Mouse (Mus musculus): Measurements from ENCODE around the gene Slc2a4. TPM values are rescaled to one million over a fixed set of nuclear protein-coding genes. Genes with fewer than 3 reads are reported as not detected.

The Slc2a4 gene
- polyA plus RNA-seq, 1 experiment from 2014 or later: 17.2 TPM

DNA sequence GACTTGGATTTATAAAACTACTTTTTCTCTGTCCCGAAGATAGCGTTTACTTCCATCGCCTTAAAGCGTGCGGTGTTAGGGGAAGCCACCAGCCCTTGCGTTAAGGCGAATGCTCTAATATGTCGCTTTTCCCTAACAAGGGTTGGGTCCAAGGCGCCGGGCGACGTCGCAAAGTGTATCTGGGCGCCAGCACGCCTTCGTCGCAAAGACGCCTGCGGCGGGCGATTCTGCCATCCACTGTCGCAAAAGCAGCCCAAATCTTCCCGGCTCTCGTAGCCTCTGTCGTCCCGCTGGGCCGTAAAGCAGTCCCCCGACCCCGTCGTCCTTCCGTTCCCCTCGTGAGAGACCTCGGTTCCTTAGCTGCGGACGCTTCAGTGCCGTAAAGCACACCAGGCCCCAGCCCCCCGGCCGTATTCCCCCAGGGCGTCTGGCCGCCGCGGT lies 46.6 kb downstream of the Slc2a4 start:
- peak overlapping the region; percentile 99 for H3K27ac ChIP-seq (ENCODE audit: low read length)
- H3K9me3 ChIP-seq (ENCODE audit: control insufficient read depth, low read length): no peaks in the 10 kb centered on the region
- peak overlapping the region; percentile 81 for H3K4me3 ChIP-seq (ENCODE audit: low read length)
- peaks cover 19% of the 10 kb centered on the region for H3K4me1 ChIP-seq (replicated peaks; ENCODE audit: control insufficient read depth, insufficient read depth, low read length)
- H3K9ac ChIP-seq (ENCODE audit: low read length): peak overlapping the region; percentile 90
- peak overlapping the region; percentile 99 for H3K4me2 ChIP-seq (ENCODE audit: low read depth, low read length)
- under 1% methylated on average over 42 of the region's 42 CpGs for WGBS
- H3K27me3 ChIP-seq (ENCODE audit: control insufficient read depth, insufficient read depth, low read depth, low read length): no peaks in the 10 kb centered on the region
- peak; percentile 89 for ATAC-seq (ENCODE audit: low read depth)
- H3K36me3 ChIP-seq (ENCODE audit: control insufficient read depth, insufficient read depth, low read length): peaks cover 20% of the 10 kb centered on the region

DNA sequence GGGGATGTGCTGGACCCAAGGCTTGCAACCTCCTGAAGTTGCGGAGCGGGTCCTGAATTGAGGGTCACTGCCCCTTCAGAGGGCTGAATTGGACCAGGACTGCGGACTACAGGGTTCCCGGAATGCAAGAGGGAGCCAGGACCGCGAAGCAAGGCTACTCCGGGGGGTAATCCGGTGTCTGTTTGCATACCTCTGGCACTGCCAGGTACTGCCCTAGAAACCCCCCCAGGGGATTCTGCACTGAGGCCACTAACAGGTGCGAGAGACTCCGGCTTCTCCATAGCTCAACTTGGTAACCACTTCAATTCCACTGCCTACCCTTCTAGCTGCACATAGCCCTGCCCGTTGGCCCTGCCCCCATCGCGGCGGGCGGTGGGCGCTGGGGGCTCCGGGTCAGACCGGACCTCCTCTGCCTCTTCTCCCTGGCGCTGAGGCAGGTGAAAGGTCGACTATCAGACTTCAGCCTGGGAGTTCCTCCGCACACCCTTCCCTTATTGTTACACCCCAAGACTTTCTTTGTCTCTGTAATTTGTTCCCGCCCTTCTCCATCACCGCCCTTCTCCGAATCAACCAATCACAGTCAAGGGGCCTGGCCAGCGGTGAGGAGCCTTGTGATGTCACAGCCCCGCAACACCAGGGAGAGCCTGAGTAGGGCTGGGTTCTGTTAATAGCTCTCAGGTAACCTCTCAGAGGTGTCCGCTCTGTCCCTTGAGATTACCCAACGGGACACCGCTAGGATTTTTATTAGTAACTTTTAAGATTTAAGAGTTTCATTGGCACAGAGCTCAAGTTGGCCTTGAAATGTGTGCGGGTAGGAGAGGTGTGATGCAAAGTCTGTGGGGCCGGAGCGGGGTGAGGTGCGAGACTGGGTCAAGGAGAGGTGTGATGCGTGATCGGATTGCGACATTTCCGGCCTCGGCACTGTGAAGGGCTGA lies 47.2 kb downstream of the Slc2a4 start, which contains the start of the genes 2810408A11Rik and Neurl4:
TSS of gene 2810408A11Rik (minus strand) at position 517 of the 935 bp plus-strand sequence.
TSS of gene Neurl4 (plus strand) at position 602 of the 935 bp plus-strand sequence.
- WGBS: 0% methylated on average over 38 of the region's 38 CpGs
- Histone ChIP-seq H3K9ac (ENCODE audit: low read length) (peak within 1 kb of the TSS; percentile 95), H3K4me2 (ENCODE audit: low read depth, low read length) (peak within 1 kb of the TSS; percentile 99), H3K27me3 (ENCODE audit: control insufficient read depth, insufficient read depth, low read depth, low read length) (no peaks in the 10 kb centered on the region), H3K27ac (ENCODE audit: low read length) (peak within 1 kb of the TSS; percentile 99), H3K9me3 (ENCODE audit: control insufficient read depth, low read length) (no peaks in the 10 kb centered on the region), H3K4me1 (replicated peaks; ENCODE audit: control insufficient read depth, insufficient read depth, low read length) (peaks cover 19% of the 10 kb centered on the region), H3K4me3 (ENCODE audit: low read length) (peak within 1 kb of the TSS; percentile 81), H3K36me3 (ENCODE audit: control insufficient read depth, insufficient read depth, low read length) (peaks cover 13% of the 10 kb centered on the region)
- peak; percentile 95 for ATAC-seq (ENCODE audit: low read depth)

DNA sequence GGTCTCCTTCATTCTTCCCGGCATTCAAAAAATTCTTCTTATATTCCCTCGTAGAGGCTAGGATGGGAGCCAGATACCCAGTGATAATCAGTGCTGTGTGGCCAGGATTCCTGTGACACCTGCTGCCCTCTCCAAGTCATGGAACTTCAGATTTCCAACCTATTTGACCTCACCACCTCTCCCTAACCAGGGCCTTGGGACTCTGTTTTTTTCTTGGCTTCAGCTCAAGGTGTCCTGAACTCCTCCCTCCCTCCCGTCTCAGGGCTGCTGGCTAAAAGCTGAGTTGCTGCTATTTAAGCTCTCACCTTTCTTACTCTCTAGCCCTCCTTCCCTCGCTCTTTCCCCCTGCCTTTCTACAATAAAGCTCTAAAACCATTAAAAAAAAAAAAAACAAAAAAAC lies 48.1 kb downstream of the Slc2a4 start:
- Histone ChIP-seq H3K4me2 (ENCODE audit: low read depth, low read length) (peak overlapping the region; percentile 99), H3K9ac (ENCODE audit: low read length) (peak overlapping the region; percentile 95), H3K27ac (ENCODE audit: low read length) (peak overlapping the region; percentile 99), H3K36me3 (ENCODE audit: control insufficient read depth, insufficient read depth, low read length) (peaks cover 8% of the 10 kb centered on the region), H3K4me1 (replicated peaks; ENCODE audit: control insufficient read depth, insufficient read depth, low read length) (peaks cover 19% of the 10 kb centered on the region), H3K4me3 (ENCODE audit: low read length) (peak overlapping the region; percentile 81), H3K27me3 (ENCODE audit: control insufficient read depth, insufficient read depth, low read depth, low read length) (no peaks in the 10 kb centered on the region), H3K9me3 (ENCODE audit: control insufficient read depth, low read length) (no peaks in the 10 kb centered on the region)
- no peak for ATAC-seq (ENCODE audit: low read depth)
- 19% methylated on average over 4 of the region's 4 CpGs for WGBS

DNA sequence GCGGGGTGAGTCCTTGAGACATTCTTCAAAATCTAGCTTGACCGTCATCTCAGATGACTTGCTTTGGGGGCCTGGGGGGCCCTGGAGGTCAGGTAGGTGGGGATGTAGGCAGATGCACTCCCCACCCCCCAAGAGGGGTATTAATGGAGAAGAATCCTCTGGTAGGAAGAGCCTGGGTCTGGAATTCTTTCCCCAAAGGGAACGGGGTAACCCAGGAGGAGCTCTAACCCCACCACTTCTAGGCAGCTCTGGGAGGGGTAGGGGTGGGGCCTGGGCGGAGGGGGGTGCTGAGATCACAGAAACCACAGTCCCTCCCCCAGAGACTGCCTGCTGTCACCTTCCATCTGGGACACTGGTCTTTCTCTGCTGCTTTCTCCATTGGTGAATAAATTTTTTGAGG lies 52.7 kb downstream of the Slc2a4 start, which contains the start of gene Acap1:
TSS of gene Acap1 (minus strand) at position 249 of the 400 bp plus-strand sequence.
- no peaks in the 10 kb centered on the region for H3K9me3 ChIP-seq (ENCODE audit: control insufficient read depth, low read length)
- H3K27me3 ChIP-seq (ENCODE audit: control insufficient read depth, insufficient read depth, low read depth, low read length): no peaks in the 10 kb centered on the region
- peaks cover 18% of the 10 kb centered on the region for H3K4me1 ChIP-seq (replicated peaks; ENCODE audit: control insufficient read depth, insufficient read depth, low read length)
- H3K9ac ChIP-seq (ENCODE audit: low read length): 0 out of 2 replicates have a peak within 1 kb of the TSS, but pooled peaks have one; percentile 30
- no peaks in the 10 kb centered on the region for H3K36me3 ChIP-seq (ENCODE audit: control insufficient read depth, insufficient read depth, low read length)
- no peak for ATAC-seq (ENCODE audit: low read depth)
- no peak within 1 kb of the TSS for H3K27ac ChIP-seq (ENCODE audit: low read length)
- no peak within 1 kb of the TSS for H3K4me3 ChIP-seq (ENCODE audit: low read length)
- no peak within 1 kb of the TSS for H3K4me2 ChIP-seq (ENCODE audit: low read depth, low read length)
- 74% methylated on average over 4 of the region's 4 CpGs for WGBS

DNA sequence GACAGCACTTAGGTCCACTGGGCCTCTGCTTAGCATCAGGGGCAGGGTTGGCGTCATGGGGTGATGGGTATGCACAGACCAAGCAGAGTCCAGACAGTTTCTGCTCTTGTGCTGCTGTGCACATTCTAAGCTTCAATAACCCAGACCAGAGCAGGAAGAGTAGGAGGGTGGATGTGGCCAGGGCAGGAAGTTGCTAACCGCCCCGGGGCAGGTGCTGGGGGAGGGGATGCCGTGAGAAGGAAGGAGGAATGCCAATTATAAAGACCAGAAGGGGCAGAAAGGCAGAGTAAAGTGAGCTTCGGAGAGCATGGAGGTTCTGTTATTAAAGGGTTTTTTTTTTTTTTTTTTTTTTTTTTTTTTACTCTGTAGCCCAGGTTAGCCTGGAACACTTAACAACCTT lies 53.3 kb downstream of the Slc2a4 start:
- Histone ChIP-seq H3K4me2 (ENCODE audit: low read depth, low read length) (no peak overlapping the region), H3K36me3 (ENCODE audit: control insufficient read depth, insufficient read depth, low read length) (no peaks in the 10 kb centered on the region), H3K27ac (ENCODE audit: low read length) (no peak overlapping the region), H3K9me3 (ENCODE audit: control insufficient read depth, low read length) (no peaks in the 10 kb centered on the region), H3K4me3 (ENCODE audit: low read length) (no peak overlapping the region), H3K27me3 (ENCODE audit: control insufficient read depth, insufficient read depth, low read depth, low read length) (no peaks in the 10 kb centered on the region), H3K4me1 (replicated peaks; ENCODE audit: control insufficient read depth, insufficient read depth, low read length) (peaks cover 14% of the 10 kb centered on the region), H3K9ac (ENCODE audit: low read length) (no peak overlapping the region)
- WGBS: 63% methylated on average over 5 of the region's 5 CpGs
- ATAC-seq (ENCODE audit: low read depth): 0 out of 2 replicates have a peak, but pooled peaks have one; percentile 30

Small RNA genes within 50 kb of the gene (microRNA-seq; reads per million reads assigned to microRNA genes)
- not detected for gene Gm44349

Other genes starting within 250 kb of the Slc2a4 start
- gene Polr2a, start 189.6 kb downstream of the Slc2a4 start, polyA plus RNA-seq (2015; fragmentation: Nextera tagmentation; extraction: Ambion mirVana): 24.1 and 25.3 TPM in 2 replicates
- gene Slc35g3, start 186.2 kb downstream of the Slc2a4 start, polyA plus RNA-seq (2015; fragmentation: Nextera tagmentation; extraction: Ambion mirVana): 0.36 and 0.64 TPM in 2 replicates
- 3.5 and 4.9 TPM in 2 replicates for gene Zbtb4, start 182.3 kb downstream of the Slc2a4 start, polyA plus RNA-seq (2015; fragmentation: Nextera tagmentation; extraction: Ambion mirVana)
- 18.6 and 20.7 TPM in 2 replicates for gene Chrnb1, start 152.2 kb downstream of the Slc2a4 start, polyA plus RNA-seq (2015; fragmentation: Nextera tagmentation; extraction: Ambion mirVana)
- gene Fgf11, start 146.3 kb downstream of the Slc2a4 start, polyA plus RNA-seq (2015; fragmentation: Nextera tagmentation; extraction: Ambion mirVana): 1.0 and 1.7 TPM in 2 replicates
- gene Tmem102, start 142.6 kb downstream of the Slc2a4 start, polyA plus RNA-seq (2015; fragmentation: Nextera tagmentation; extraction: Ambion mirVana): 6.5 and 8.6 TPM in 2 replicates
- gene Gm39566, start 132.9 kb downstream of the Slc2a4 start, polyA plus RNA-seq (2015; fragmentation: Nextera tagmentation; extraction: Ambion mirVana): not detected in 2 replicates
- gene Spem2, start 129.7 kb downstream of the Slc2a4 start, polyA plus RNA-seq (2015; fragmentation: Nextera tagmentation; extraction: Ambion mirVana): not detected in 2 replicates
- not detected in 2 replicates for gene Spem1, start 126.0 kb downstream of the Slc2a4 start, polyA plus RNA-seq (2015; fragmentation: Nextera tagmentation; extraction: Ambion mirVana)
- 4.4 and 5.0 TPM in 2 replicates for gene Nlgn2, start 110.4 kb downstream of the Slc2a4 start, polyA plus RNA-seq (2015; fragmentation: Nextera tagmentation; extraction: Ambion mirVana)
- gene Tmem256, start 109.7 kb downstream of the Slc2a4 start, polyA plus RNA-seq (2015; fragmentation: Nextera tagmentation; extraction: Ambion mirVana): 443 and 452 TPM in 2 replicates
- gene Plscr3, start 101.8 kb downstream of the Slc2a4 start, polyA plus RNA-seq (2015; fragmentation: Nextera tagmentation; extraction: Ambion mirVana): 115 and 137 TPM in 2 replicates
- gene Tnk1, start 89.5 kb downstream of the Slc2a4 start, polyA plus RNA-seq (2015; fragmentation: Nextera tagmentation; extraction: Ambion mirVana): 10.8 and 11.8 TPM in 2 replicates
- not detected in 2 replicates for gene Tmem95, start 70.2 kb downstream of the Slc2a4 start, polyA plus RNA-seq (2015; fragmentation: Nextera tagmentation; extraction: Ambion mirVana)
- 10.9 and 11.4 TPM in 2 replicates for gene Kctd11, start 66.8 kb downstream of the Slc2a4 start, polyA plus RNA-seq (2015; fragmentation: Nextera tagmentation; extraction: Ambion mirVana)
- gene Acap1, start 52.6 kb downstream of the Slc2a4 start, polyA plus RNA-seq (2015; fragmentation: Nextera tagmentation; extraction: Ambion mirVana): 2.1 and 3.8 TPM in 2 replicates
- 7.9 and 8.6 TPM in 2 replicates for gene 2810408A11Rik, start 47.2 kb downstream of the Slc2a4 start, polyA plus RNA-seq (2015; fragmentation: Nextera tagmentation; extraction: Ambion mirVana)
- 5.7 and 6.4 TPM in 2 replicates for gene Neurl4, start 47.1 kb downstream of the Slc2a4 start, polyA plus RNA-seq (2015; fragmentation: Nextera tagmentation; extraction: Ambion mirVana)
- 85.1 and 87.8 TPM in 2 replicates for gene Gps2, start 34.3 kb downstream of the Slc2a4 start, polyA plus RNA-seq (2015; fragmentation: Nextera tagmentation; extraction: Ambion mirVana)
- gene Eif5a, start 26.2 kb downstream of the Slc2a4 start, polyA plus RNA-seq (2015; fragmentation: Nextera tagmentation; extraction: Ambion mirVana): 1,390 and 1,410 TPM in 2 replicates
- gene Ybx2, start 12.4 kb downstream of the Slc2a4 start, polyA plus RNA-seq (2015; fragmentation: Nextera tagmentation; extraction: Ambion mirVana): 2.7 and 4.9 TPM in 2 replicates
- gene Cldn7, start 16.6 kb upstream of the Slc2a4 start, polyA plus RNA-seq (2015; fragmentation: Nextera tagmentation; extraction: Ambion mirVana): 172 and 202 TPM in 2 replicates
- gene Ctdnep1, start 33.0 kb upstream of the Slc2a4 start, polyA plus RNA-seq (2015; fragmentation: Nextera tagmentation; extraction: Ambion mirVana): 20.6 and 23.0 TPM in 2 replicates
- gene Elp5, start 34.3 kb upstream of the Slc2a4 start, polyA plus RNA-seq (2015; fragmentation: Nextera tagmentation; extraction: Ambion mirVana): 98.4 and 99.2 TPM in 2 replicates
- 515 and 536 TPM in 2 replicates for gene Gabarap, start 43.0 kb upstream of the Slc2a4 start, polyA plus RNA-seq (2015; fragmentation: Nextera tagmentation; extraction: Ambion mirVana)
- 58.1 and 59.5 TPM in 2 replicates for gene Phf23, start 47.6 kb upstream of the Slc2a4 start, polyA plus RNA-seq (2015; fragmentation: Nextera tagmentation; extraction: Ambion mirVana)
- 30.1 and 30.7 TPM in 2 replicates for gene Dvl2, start 52.4 kb upstream of the Slc2a4 start, polyA plus RNA-seq (2015; fragmentation: Nextera tagmentation; extraction: Ambion mirVana)
- gene Acadvl, start 67.2 kb upstream of the Slc2a4 start, polyA plus RNA-seq (2015; fragmentation: Nextera tagmentation; extraction: Ambion mirVana): 90.0 and 92.0 TPM in 2 replicates
- 5.5 and 7.9 TPM in 2 replicates for gene Dlg4, start 68.8 kb upstream of the Slc2a4 start, polyA plus RNA-seq (2015; fragmentation: Nextera tagmentation; extraction: Ambion mirVana)
- 0.18 TPM in 1 of 2 replicates, not detected in the other for gene Asgr1, start 105.9 kb upstream of the Slc2a4 start, polyA plus RNA-seq (2015; fragmentation: Nextera tagmentation; extraction: Ambion mirVana)
- 0.30 TPM in 1 of 2 replicates, not detected in the other for gene Asgr2, start 144.5 kb upstream of the Slc2a4 start, polyA plus RNA-seq (2015; fragmentation: Nextera tagmentation; extraction: Ambion mirVana)
- 2.1 and 2.4 TPM in 2 replicates for gene Mgl2, start 182.1 kb upstream of the Slc2a4 start, polyA plus RNA-seq (2015; fragmentation: Nextera tagmentation; extraction: Ambion mirVana)
- gene Clec10a, start 208.0 kb upstream of the Slc2a4 start, polyA plus RNA-seq (2015; fragmentation: Nextera tagmentation; extraction: Ambion mirVana): 0.79 and 1.6 TPM in 2 replicates

All from lung, embryonic 16.5 days (tissue).